Mouse (Mus musculus) midbrain, embryonic 12.5 days (tissue): ENCODE measurements around the gene Clcn2. TPM values are rescaled to one million over a fixed set of nuclear protein-coding genes. Genes with fewer than 3 reads are reported as not detected.
"Not testable (repeated sequence)": the region's sequence is repeated elsewhere in the genome, so short reads cannot be mapped to it uniquely, and the experiment has no call there.

Experiments used
- ATAC-seq: fragments of 200-750 bp; cut with Nextera tagmentation; 2 replicates; pipeline ENCODE4 v1.8.0; 2017; ENCODE audit warnings: low read depth, moderate TSS enrichment, moderate library complexity; ENCODE audit not compliant: low FRiP score
- H3K27ac ChIP-seq: fragments of 300-500 bp; sonication (generic); replicated peaks from 2 replicates; pipeline ENCODE4 v1.5.1; 2016; ENCODE audit warnings: mild to moderate bottlenecking
- H3K27me3 ChIP-seq: fragments of 300-500 bp; sonication (generic); 2 replicates; pipeline ENCODE4 v1.6.1; 2016; ENCODE audit warnings: mild to moderate bottlenecking
- H3K36me3 ChIP-seq: fragments of 300-500 bp; sonication (generic); 2 replicates; pipeline ENCODE4 v1.6.1; 2016
- H3K4me1 ChIP-seq: fragments of 300-500 bp; sonication (generic); 2 replicates; pipeline ENCODE4 v1.6.1; 2016
- H3K4me2 ChIP-seq: fragments of 300-500 bp; sonication (generic); replicated peaks from 2 replicates; pipeline ENCODE4 v1.6.1; 2016; ENCODE audit warnings: mild to moderate bottlenecking, moderate library complexity
- H3K4me3 ChIP-seq: fragments of 300-500 bp; sonication (generic); 2 replicates; pipeline ENCODE4 v1.5.1; 2016; ENCODE audit warnings: mild to moderate bottlenecking
- H3K9ac ChIP-seq: fragments of 300-500 bp; sonication (generic); replicated peaks from 2 replicates; pipeline ENCODE4 v1.6.1; 2016; ENCODE audit warnings: mild to moderate bottlenecking, moderate library complexity
- H3K9me3 ChIP-seq: fragments of 300-500 bp; sonication (generic); 2 replicates; pipeline ENCODE4 v1.6.1; 2016; ENCODE audit warnings: mild to moderate bottlenecking
- WGBS: fragments of 180-500 bp; shearing (Covaris S2); methylation state at CpG from one replicate; pipeline ENCODE4 v1.1.7; 2016; 5-methylcytosine and 5-hydroxymethylcytosine counted together
- polyA plus RNA-seq: library from polyadenylated mRNA; unstranded; fragments of >200 nt; fragmentation: Nextera tagmentation; extraction: Ambion mirVana; gene quantifications from 2 replicates; pipeline ENCODE4 v1.2.1, GENCODE M21; 2016

The Clcn2 gene
- polyA plus RNA-seq, 1 experiment from 2014 or later: 32.8 TPM

- peak overlapping the region; percentile 90 for H3K4me2 ChIP-seq
Measured at GRCm38 (mm10) chr16:20672500-20672902, 45.0 kb downstream of the Clcn2 start.

DNA sequence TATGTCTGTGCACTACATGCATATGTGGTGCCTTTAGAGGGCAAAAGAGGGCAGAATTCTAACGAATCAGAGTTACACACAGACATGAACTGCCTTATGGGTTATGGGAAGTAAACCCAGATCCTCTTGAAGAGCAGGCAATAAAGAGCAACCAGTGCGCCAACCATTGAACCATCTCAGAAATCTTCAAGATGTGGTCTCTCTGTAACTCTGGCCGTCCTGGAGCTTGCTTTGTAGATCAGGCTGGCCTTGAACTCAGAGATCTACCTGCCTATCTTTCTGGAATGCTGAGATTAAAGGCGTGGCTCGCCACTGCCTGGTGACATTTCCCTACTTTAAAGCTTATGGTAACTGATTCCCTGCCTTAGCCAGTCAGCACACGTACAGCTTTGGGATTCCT is 45.7 kb downstream of the Clcn2 start:
- Histone ChIP-seq H3K36me3 (peaks cover 21% of the 10 kb centered on the region), H3K9me3 (no peaks in the 10 kb centered on the region), H3K27ac (no peak overlapping the region), H3K4me3 (peak overlapping the region; percentile 93; the same call in 1 of the 2 replicates), H3K9ac (no peak overlapping the region; the same call in 1 of the 2 replicates), H3K4me1 (peaks cover 19% of the 10 kb centered on the region), H3K4me2 (peak overlapping the region; percentile 90), H3K27me3 (no peaks in the 10 kb centered on the region)
- 0 out of 2 replicates have a peak, but pooled peaks have one; percentile 7 for ATAC-seq
- 29% methylated on average over 6 of the region's 6 CpGs for WGBS

More at GRCm38 (mm10) chr16:20672500-20672902, 45.0 kb downstream of the Clcn2 start:
- ATAC-seq: peak; percentile 96
- H3K4me1 ChIP-seq: peaks cover 19% of the 10 kb centered on the region
- H3K27me3 ChIP-seq: no peaks in the 10 kb centered on the region
- peak overlapping the region; percentile 97 for H3K9ac ChIP-seq
- peaks cover 27% of the 10 kb centered on the region for H3K36me3 ChIP-seq
- WGBS: under 1% methylated on average over 35 of the region's 38 CpGs
- H3K9me3 ChIP-seq: no peaks in the 10 kb centered on the region
- peak overlapping the region; percentile 95 for H3K27ac ChIP-seq
- H3K4me3 ChIP-seq: peak overlapping the region; percentile 93

GRCm38 (mm10) chr16:20670291-20670690 is 47.3 kb downstream of the Clcn2 start:
- no peak overlapping the region for H3K4me2 ChIP-seq
- no peak overlapping the region for H3K4me3 ChIP-seq
- no peak overlapping the region for H3K27ac ChIP-seq
- ATAC-seq: no peak
- H3K27me3 ChIP-seq: no peaks in the 10 kb centered on the region
- no peak overlapping the region for H3K9ac ChIP-seq
- no peaks in the 10 kb centered on the region for H3K9me3 ChIP-seq
- peaks cover 19% of the 10 kb centered on the region for H3K4me1 ChIP-seq
- peaks cover 11% of the 10 kb centered on the region for H3K36me3 ChIP-seq
- 92% methylated on average over 3 of the region's 3 CpGs for WGBS

DNA sequence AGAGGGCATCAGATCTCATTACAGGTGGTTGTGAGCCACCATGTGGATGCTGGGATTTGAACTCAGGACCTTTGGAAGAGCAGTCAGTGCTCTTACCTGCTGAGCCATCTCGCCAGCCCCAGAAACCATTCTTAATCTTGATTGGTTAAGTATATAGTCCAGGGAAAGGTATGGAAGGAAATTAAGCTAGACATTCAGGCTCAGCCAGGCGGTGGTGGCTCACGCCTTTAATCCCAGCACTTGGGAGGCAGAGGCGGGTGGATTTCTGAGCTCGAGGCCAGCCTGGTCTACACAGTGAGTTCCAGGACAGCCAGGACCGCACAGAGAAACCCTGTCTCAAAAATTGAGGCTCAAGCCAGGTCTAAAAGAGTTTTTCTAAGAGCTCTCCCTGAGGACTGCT is 49.5 kb downstream of the Clcn2 start, which contains the start of gene Eif4g1:
Gene Eif4g1 (plus strand): TSS at position 301 of the 400 bp plus-strand sequence.
- H3K4me2 ChIP-seq: not testable (repeated sequence)

GRCm38 (mm10) chr16:20657661-20658060 is 59.9 kb downstream of the Clcn2 start:
- WGBS: 88% methylated on average over 4 of the region's 4 CpGs
- Histone ChIP-seq H3K9ac (no peak overlapping the region), H3K4me1 (peaks cover 8% of the 10 kb centered on the region), H3K27ac (no peak overlapping the region), H3K9me3 (no peaks in the 10 kb centered on the region), H3K4me3 (no peak overlapping the region), H3K36me3 (peaks cover 86% of the 10 kb centered on the region), H3K4me2 (no peak overlapping the region), H3K27me3 (no peaks in the 10 kb centered on the region)
- ATAC-seq: no peak

More for the DNA sequence above, 49.5 kb downstream of the Clcn2 start, which contains the start of gene Eif4g1:
- ATAC-seq, H3K4me1 ChIP-seq, H3K4me3 ChIP-seq, H3K27ac ChIP-seq, H3K27me3 ChIP-seq, H3K9me3 ChIP-seq, H3K9ac ChIP-seq: not testable (repeated sequence)
- 95% methylated on average over 5 of the region's 6 CpGs for WGBS
- peaks cover 16% of the 10 kb centered on the region for H3K36me3 ChIP-seq

DNA sequence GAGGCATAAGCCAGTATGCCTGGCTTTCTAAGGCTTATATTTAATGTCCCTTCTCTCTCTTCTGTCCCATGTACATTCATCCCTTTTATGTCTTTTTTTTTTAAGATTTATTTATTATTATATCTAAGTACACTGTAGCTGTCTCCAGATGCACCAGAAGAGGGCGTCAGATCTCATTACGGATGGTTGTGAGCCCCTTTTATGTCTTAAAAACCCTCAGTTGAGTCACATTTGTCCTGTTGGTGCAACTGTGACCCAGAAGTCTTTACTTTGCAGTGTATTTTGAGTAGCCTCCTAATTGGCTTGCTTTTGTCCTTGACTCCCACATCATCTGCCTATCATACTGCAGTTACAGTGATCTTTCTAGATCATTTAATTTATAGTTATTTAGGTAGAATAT is 64.2 kb downstream of the Clcn2 start:
- H3K4me2 ChIP-seq: peak overlapping the region; percentile 94; the same call in 1 of the 2 replicates
- H3K27ac ChIP-seq: no peak overlapping the region
- no peak overlapping the region for H3K9ac ChIP-seq
- H3K4me1 ChIP-seq: peaks cover 19% of the 10 kb centered on the region
- no peaks in the 10 kb centered on the region for H3K9me3 ChIP-seq
- 0 out of 2 replicates have a peak overlapping the region, but pooled peaks have one; percentile 91 for H3K4me3 ChIP-seq
- H3K36me3 ChIP-seq: peaks cover 44% of the 10 kb centered on the region
- H3K27me3 ChIP-seq: no peaks in the 10 kb centered on the region
- 53% methylated on average over 2 of the region's 2 CpGs for WGBS
- no peak for ATAC-seq

Other genes starting within 250 kb of the Clcn2 start
- gene Eif2b5, start 218.9 kb downstream of the Clcn2 start, polyA plus RNA-seq: 120 and 136 TPM in 2 replicates
- gene Dvl3, start 200.8 kb downstream of the Clcn2 start, polyA plus RNA-seq: 49.1 and 52.6 TPM in 2 replicates
- gene Ap2m1, start 182.3 kb downstream of the Clcn2 start, polyA plus RNA-seq: 906 and 914 TPM in 2 replicates
- gene Abcf3, start 169.2 kb downstream of the Clcn2 start, polyA plus RNA-seq: 76.5 and 77.9 TPM in 2 replicates
- gene Vwa5b2, start 128.3 kb downstream of the Clcn2 start, polyA plus RNA-seq: 6.0 and 7.5 TPM in 2 replicates
- 19.0 and 22.1 TPM in 2 replicates for gene Eef1akmt4, start 106.2 kb downstream of the Clcn2 start, polyA plus RNA-seq
- 0.45 TPM in 1 of 2 replicates, not detected in the other for gene Gm49333, start 106.1 kb downstream of the Clcn2 start, polyA plus RNA-seq
- 42.6 TPM in 2 replicates for gene Alg3, start 106.0 kb downstream of the Clcn2 start, polyA plus RNA-seq
- 8.8 and 9.8 TPM in 2 replicates for gene Camk2n2, start 96.5 kb downstream of the Clcn2 start, polyA plus RNA-seq
- gene Ece2, start 87.9 kb downstream of the Clcn2 start, polyA plus RNA-seq: 7.8 and 9.7 TPM in 2 replicates
- gene Psmd2, start 66.1 kb downstream of the Clcn2 start, polyA plus RNA-seq: 432 and 443 TPM in 2 replicates
- 191 and 210 TPM in 2 replicates for gene Eif4g1, start 49.4 kb downstream of the Clcn2 start, polyA plus RNA-seq
- gene Fam131a, start 24.5 kb downstream of the Clcn2 start, polyA plus RNA-seq: 17.9 and 18.0 TPM in 2 replicates
- gene Polr2h, start 81 bp downstream of the Clcn2 start, polyA plus RNA-seq: 84.5 and 87.6 TPM in 2 replicates
- 4.8 and 5.3 TPM in 2 replicates for gene Chrd, start 15.4 kb upstream of the Clcn2 start, polyA plus RNA-seq
- 0.43 and 0.63 TPM in 2 replicates for gene Thpo, start 16.8 kb upstream of the Clcn2 start, polyA plus RNA-seq